Mouse (Mus musculus) bone marrow macrophage, adult 2 months (primary cell): ENCODE results near the gene Kctd12.

ENCODE experiments used
- CTCF ChIP-seq: IDR thresholded peaks from 2 replicates; pipeline ENCODE4 v1.5.1; 2012; ENCODE audit warnings: low read depth, mild to moderate bottlenecking, low read length, moderate library complexity
- POLR2A ChIP-seq: IDR thresholded peaks from 2 replicates; pipeline ENCODE4 v1.6.1; 2012; ENCODE audit warnings: mild to moderate bottlenecking, low read depth, low read length, borderline replicate concordance

DNA sequence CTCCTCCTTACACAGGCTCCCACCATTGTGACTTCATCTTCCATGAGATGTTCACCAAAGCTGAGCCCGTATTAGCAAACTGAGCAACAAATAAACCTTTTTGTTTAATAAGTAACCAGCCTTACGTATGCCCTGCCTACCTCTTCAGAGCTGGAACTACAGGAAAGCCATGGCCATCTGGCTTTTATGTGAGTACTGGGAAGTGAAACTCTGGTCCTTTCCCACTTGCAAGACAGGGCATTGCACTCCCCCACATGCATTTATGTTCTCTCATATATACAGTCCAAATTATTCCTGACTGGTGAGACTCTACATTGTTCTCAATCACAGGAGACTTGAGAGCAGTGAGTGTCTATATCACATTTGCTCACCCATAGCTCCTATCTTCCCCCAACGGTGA lies 52.9 kb downstream of the Kctd12 start:
- TF ChIP-seq POLR2A (no peak), CTCF (no peak)
